Mouse (Mus musculus) MEL (cell line): Measurements from ENCODE around the gene Zfp963. TPM values are rescaled to one million over a fixed set of nuclear protein-coding genes. Genes with fewer than 3 reads are reported as not detected.

ENCODE experiments used
- DNase-seq: peaks from one replicate; pipeline ENCODE4 v3.0.0; 2011; ENCODE audit warnings: low read depth, low spot score
- H3K27ac ChIP-seq: 2 replicates; pipeline ENCODE4 v1.5.1; 2012; ENCODE audit warnings: low read depth, mild to moderate bottlenecking, control low read depth, low read length, moderate library complexity; ENCODE audit not compliant: control insufficient read depth
- H3K27me3 ChIP-seq, 2 experiments: fragments of 150-350 bp in 1 of 2; sonication (generic) in 1 of 2; 2 replicates each; pipeline ENCODE4 v1.6.1; 2012; ENCODE audit warnings: low read length in 2 of 2, mild to moderate bottlenecking in 2 of 2, improper control_type of control experiment in 1 of 2, moderate library complexity in 1 of 2; ENCODE audit not compliant: insufficient read depth in 2 of 2, control insufficient read depth in 1 of 2
- H3K36me3 ChIP-seq, 2 experiments: 2 replicates each; pipeline ENCODE4 v1.6.1; 2012 to 2014; ENCODE audit warnings: low read length in 2 of 2, improper control_type of control experiment in 1 of 2, inconsistent platforms in 1 of 2, mild to moderate bottlenecking in 1 of 2; ENCODE audit not compliant: insufficient read depth in 2 of 2, control insufficient read depth in 1 of 2
- H3K4me1 ChIP-seq, 2 experiments: fragments of 150-350 bp in 1 of 2; sonication (generic) in 1 of 2; 2 replicates each; pipeline ENCODE4 v1.6.1; 2012; ENCODE audit warnings: low read length in 2 of 2, improper control_type of control experiment in 1 of 2, mild to moderate bottlenecking in 1 of 2; ENCODE audit not compliant: insufficient read depth in 2 of 2, control insufficient read depth in 1 of 2
- H3K4me3 ChIP-seq, 2 experiments: fragments of 150-350 bp in 1 of 2; sonication (generic) in 1 of 2; 2 replicates each; pipeline ENCODE4 v1.5.1; 2012; ENCODE audit warnings: low read depth in 2 of 2, low read length in 2 of 2, mild to moderate bottlenecking in 2 of 2, moderate library complexity in 2 of 2, control low read depth in 1 of 2, improper control_type of control experiment in 1 of 2; ENCODE audit not compliant: control insufficient read depth in 1 of 2, insufficient read depth in 1 of 2
- H3K79me2 ChIP-seq: 2 replicates; pipeline ENCODE4 v1.6.1; 2012; ENCODE audit warnings: mild to moderate bottlenecking, low read length, moderate library complexity; ENCODE audit not compliant: control insufficient read depth, poor library complexity, insufficient read depth
- H3K9ac ChIP-seq: 2 replicates; pipeline ENCODE4 v1.6.1; 2012; ENCODE audit warnings: low read depth, mild to moderate bottlenecking, control low read depth, low read length, moderate library complexity; ENCODE audit not compliant: control insufficient read depth, poor library complexity, severe bottlenecking
- H3K9me3 ChIP-seq: fragments of 150-350 bp; sonication (generic); replicated peaks from 2 replicates; pipeline ENCODE4 v1.6.1; 2012; ENCODE audit warnings: mild to moderate bottlenecking, low read length, improper control_type of control experiment, moderate library complexity; ENCODE audit not compliant: insufficient read depth
- CHD2 ChIP-seq: IDR thresholded peaks from 2 replicates; pipeline ENCODE4 v1.6.1; 2011; ENCODE audit warnings: low read length, improper control_type of control experiment
- CTCF ChIP-seq, 3 experiments: IDR thresholded peaks in 2 of 3; conservative IDR thresholded peaks in 1 of 3; 2 replicates each; pipeline ENCODE4 v1.5.1; 2011 to 2012; ENCODE audit warnings: low read length in 3 of 3, low read depth in 2 of 3, mild to moderate bottlenecking in 2 of 3, improper control_type of control experiment in 1 of 3, inconsistent platforms in 1 of 3, mixed read lengths in 1 of 3, moderate library complexity in 1 of 3; ENCODE audit not compliant: control insufficient read depth in 1 of 3, insufficient read depth in 1 of 3, poor library complexity in 1 of 3, severe bottlenecking in 1 of 3
- E2F4 ChIP-seq: IDR thresholded peaks from 2 replicates; pipeline ENCODE4 v1.6.1; 2011; ENCODE audit warnings: low read depth, low read length, improper control_type of control experiment, borderline replicate concordance
- ELF1 ChIP-seq: IDR thresholded peaks from 2 replicates; pipeline ENCODE4 v1.6.1; 2014; ENCODE audit warnings: low read depth, mild to moderate bottlenecking, inconsistent platforms, low read length, improper control_type of control experiment, moderate library complexity
- EP300 ChIP-seq, 2 experiments: IDR thresholded peaks; 2 replicates each; pipeline ENCODE4 v1.6.1; 2011; ENCODE audit warnings: improper control_type of control experiment in 2 of 2, low read length in 2 of 2, low read depth in 1 of 2, mild to moderate bottlenecking in 1 of 2
- ETS1 ChIP-seq: IDR thresholded peaks from 2 replicates; pipeline ENCODE4 v1.6.1; 2012; ENCODE audit warnings: low read depth, mild to moderate bottlenecking, inconsistent platforms, low read length, improper control_type of control experiment, moderate library complexity
- GATA1 ChIP-seq: IDR thresholded peaks from 2 replicates; pipeline ENCODE4 v1.6.1; 2011; ENCODE audit warnings: low read depth, low read length, improper control_type of control experiment
- HCFC1 ChIP-seq: IDR thresholded peaks from 2 replicates; pipeline ENCODE4 v1.6.1; 2012; ENCODE audit warnings: low read depth, mild to moderate bottlenecking, inconsistent platforms, low read length, improper control_type of control experiment, moderate library complexity
- KAT2A ChIP-seq: conservative IDR thresholded peaks from 2 replicates; pipeline ENCODE4 v1.6.1; 2012; ENCODE audit warnings: low read depth, low read length, improper control_type of control experiment, inconsistent platforms
- MAFK ChIP-seq: IDR thresholded peaks from 2 replicates; pipeline ENCODE4 v1.6.1; 2011; ENCODE audit warnings: low read depth, mild to moderate bottlenecking, low read length, improper control_type of control experiment, borderline replicate concordance
- MAZ ChIP-seq: IDR thresholded peaks from 2 replicates; pipeline ENCODE4 v1.6.1; 2012; ENCODE audit warnings: low read depth, mild to moderate bottlenecking, inconsistent platforms, low read length, improper control_type of control experiment
- MEF2A ChIP-seq: IDR thresholded peaks from 2 replicates; pipeline ENCODE4 v1.6.1; 2014; ENCODE audit warnings: low read depth, mild to moderate bottlenecking, inconsistent platforms, low read length, improper control_type of control experiment; ENCODE audit not compliant: poor library complexity, insufficient replicate concordance, severe bottlenecking; ENCODE audit errors: extremely low read depth
- MXI1 ChIP-seq: IDR thresholded peaks from 2 replicates; pipeline ENCODE4 v1.6.1; 2011; ENCODE audit warnings: mild to moderate bottlenecking, low read depth, low read length, improper control_type of control experiment
- MYB ChIP-seq: IDR thresholded peaks from 2 replicates; pipeline ENCODE4 v1.6.1; 2011; ENCODE audit warnings: mild to moderate bottlenecking, low read depth, low read length, improper control_type of control experiment
- MYC ChIP-seq: IDR thresholded peaks from 2 replicates; pipeline ENCODE4 v1.6.1; 2011; ENCODE audit warnings: low read depth, mild to moderate bottlenecking, low read length, improper control_type of control experiment, moderate library complexity
- NELFE ChIP-seq: IDR thresholded peaks from 2 replicates; pipeline ENCODE4 v1.6.1; 2011; ENCODE audit warnings: low read depth, low read length, improper control_type of control experiment
- NRF1 ChIP-seq: IDR thresholded peaks from 2 replicates; pipeline ENCODE4 v1.6.1; 2014; ENCODE audit warnings: low read depth, mild to moderate bottlenecking, inconsistent platforms, low read length, improper control_type of control experiment, moderate library complexity; ENCODE audit not compliant: poor library complexity, insufficient read depth, severe bottlenecking
- POLR2A ChIP-seq, 2 experiments: IDR thresholded peaks; 2 replicates each; pipeline ENCODE4 v1.6.1; 2011 to 2012; ENCODE audit warnings: low read length in 2 of 2, mild to moderate bottlenecking in 2 of 2, control low read depth in 1 of 2, improper control_type of control experiment in 1 of 2, low read depth in 1 of 2, moderate library complexity in 1 of 2; ENCODE audit not compliant: control insufficient read depth in 1 of 2, insufficient read depth in 1 of 2, poor library complexity in 1 of 2
- POLR2AphosphoS2 ChIP-seq: IDR thresholded peaks from 2 replicates; pipeline ENCODE4 v1.6.1; 2011; ENCODE audit warnings: low read length, improper control_type of control experiment
- POLR2AphosphoS5 ChIP-seq: IDR thresholded peaks from 2 replicates; pipeline ENCODE4 v1.6.1; 2012; ENCODE audit warnings: low read depth, borderline replicate concordance, mild to moderate bottlenecking, inconsistent platforms, low read length, moderate library complexity, mixed read lengths
- RAD21 ChIP-seq: IDR thresholded peaks from 2 replicates; pipeline ENCODE4 v1.6.1; 2011; ENCODE audit warnings: mild to moderate bottlenecking, low read depth, low read length, improper control_type of control experiment
- RCOR1 ChIP-seq: IDR thresholded peaks from 2 replicates; pipeline ENCODE4 v1.6.1; 2012; ENCODE audit warnings: low read depth, mild to moderate bottlenecking, inconsistent platforms, low read length, improper control_type of control experiment
- SIN3A ChIP-seq: IDR thresholded peaks from 2 replicates; pipeline ENCODE4 v1.6.1; 2012; ENCODE audit warnings: low read length, improper control_type of control experiment, inconsistent platforms
- SMC3 ChIP-seq: IDR thresholded peaks from 2 replicates; pipeline ENCODE4 v1.6.1; 2011; ENCODE audit warnings: low read depth, low read length, improper control_type of control experiment
- TAL1 ChIP-seq: IDR thresholded peaks from 2 replicates; pipeline ENCODE4 v1.6.1; 2012; ENCODE audit warnings: mild to moderate bottlenecking, inconsistent platforms, low read length, moderate library complexity, mixed read lengths
- TBP ChIP-seq: IDR thresholded peaks from 2 replicates; pipeline ENCODE4 v1.8.0; 2011; ENCODE audit warnings: low read depth, low read length, improper control_type of control experiment
- TCF12 ChIP-seq: IDR thresholded peaks from 2 replicates; pipeline ENCODE4 v1.6.1; 2014; ENCODE audit warnings: low read depth, mild to moderate bottlenecking, inconsistent platforms, low read length, improper control_type of control experiment, moderate library complexity
- UBTF ChIP-seq: IDR thresholded peaks from 2 replicates; pipeline ENCODE4 v1.6.1; 2012; ENCODE audit warnings: low read depth, mild to moderate bottlenecking, inconsistent platforms, low read length, improper control_type of control experiment, moderate library complexity, borderline replicate concordance; ENCODE audit not compliant: insufficient read depth
- USF2 ChIP-seq, 2 experiments: IDR thresholded peaks; 2 replicates each; pipeline ENCODE4 v1.6.1; 2011 to 2012; ENCODE audit warnings: improper control_type of control experiment in 2 of 2, low read length in 2 of 2, borderline replicate concordance in 1 of 2, inconsistent platforms in 1 of 2, low read depth in 1 of 2, mild to moderate bottlenecking in 1 of 2; ENCODE audit not compliant: insufficient read depth in 1 of 2
- ZC3H11A ChIP-seq: IDR thresholded peaks from 2 replicates; pipeline ENCODE4 v1.6.1; 2012; ENCODE audit warnings: low read depth, mild to moderate bottlenecking, inconsistent platforms, low read length, improper control_type of control experiment
- ZKSCAN1 ChIP-seq: IDR thresholded peaks from 2 replicates; pipeline ENCODE4 v1.6.1; 2012; ENCODE audit warnings: low read depth, mild to moderate bottlenecking, inconsistent platforms, low read length, improper control_type of control experiment, moderate library complexity
- ZMIZ1 ChIP-seq: IDR thresholded peaks from 2 replicates; pipeline ENCODE4 v1.6.1; 2012; ENCODE audit warnings: low read depth, mild to moderate bottlenecking, inconsistent platforms, low read length, improper control_type of control experiment, moderate library complexity
- ZNF384 ChIP-seq: IDR thresholded peaks from 2 replicates; pipeline ENCODE4 v1.6.1; 2012; ENCODE audit warnings: low read depth, mild to moderate bottlenecking, inconsistent platforms, low read length, improper control_type of control experiment
- polyA plus RNA-seq, 2 experiments: library from polyadenylated mRNA; stranded (reverse) in 1 of 2; unstranded in 1 of 2; fragments of >175 nt in 1 of 2; fragments of >200 nt in 1 of 2; gene quantifications; 2 replicates each; pipeline versions ENCODE4 v1.2.1 to v1.2.4; 2012; ENCODE audit warnings: low replicate concordance in 2 of 2, low read depth in 1 of 2; ENCODE audit not compliant: insufficient read length in 2 of 2, insufficient read depth in 1 of 2, missing spikeins in 1 of 2
- total RNA-seq: library from RNA; depleted of rRNA; stranded (reverse); fragments of 300-350 nt; gene quantifications from 2 replicates; pipeline ENCODE4 v1.2.3, GENCODE M21; 2012

The Zfp963 gene
- total and polyA plus RNA-seq, 3 experiments, result 0.65 to 0.95 TPM; not detected in 1

DNA sequence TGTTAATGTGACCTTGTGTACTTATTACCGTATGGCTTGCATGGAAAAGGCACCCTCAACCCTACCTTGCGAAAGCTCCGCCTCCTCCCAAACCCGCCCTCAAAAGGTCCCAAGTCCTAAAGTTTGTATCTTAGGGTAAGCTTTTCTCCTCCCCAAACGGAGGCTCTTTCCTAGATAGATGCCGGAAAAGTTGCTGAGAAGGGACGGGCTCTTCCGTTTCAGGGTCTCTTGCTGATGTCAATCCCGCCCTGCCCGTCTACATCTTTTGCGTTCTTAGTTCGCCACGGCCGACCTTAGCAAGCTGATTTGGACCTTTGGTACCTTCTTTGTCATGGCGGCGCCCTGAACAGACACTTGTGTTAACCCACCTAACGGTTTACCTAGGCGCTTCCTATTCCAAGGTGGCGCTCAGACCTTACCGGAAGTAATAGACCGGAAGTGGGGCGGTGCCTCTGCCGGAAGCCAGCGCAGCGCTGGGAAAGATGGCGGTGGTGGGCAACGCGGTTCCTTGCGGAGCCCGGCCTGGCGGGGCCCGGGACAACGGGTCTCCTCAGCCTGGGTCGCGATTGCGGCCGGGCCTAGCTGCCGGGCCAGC, 41.1 kb upstream of the Zfp963 start, which contains the start of the genes Atp13a1 and Zfp866 (continued):
- TF ChIP-seq ELF1, result peak; percentile 93
- no peak for TF ChIP-seq SMC3
- TF ChIP-seq MXI1, result peak; percentile 62
- peak; percentile 90 for TF ChIP-seq ZMIZ1
- peak; percentile 80 for TF ChIP-seq TCF12
- peak; percentile 35; the same call in 1 of the 2 replicates for TF ChIP-seq MAZ
- no peak; the same call in 1 of the 2 replicates for TF ChIP-seq MYC
- TF ChIP-seq USF2 (IDR thresholded peaks at IDR 0.05; ENCODE audit: borderline replicate concordance in 1 of 2, insufficient read depth in 1 of 2, low read depth in 1 of 2, low read length in 2 of 2), result no peak
- no peak for TF ChIP-seq RCOR1
- no peak for TF ChIP-seq RAD21
- peak; percentile 87 for TF ChIP-seq SIN3A

GRCm38 (mm10) chr8:69790364-69790763, 40.6 kb upstream of the Zfp963 start:
- Histone ChIP-seq H3K36me3 (peaks cover 0 to 14% of the 10 kb centered on the region in 2 experiments; a peak in 3 of 4 replicates), H3K79me2 (peaks cover 31% of the 10 kb centered on the region), H3K4me1 (peaks cover 4 to 15% of the 10 kb centered on the region in 2 experiments), H3K9me3 (no peaks in the 10 kb centered on the region), H3K27ac (peak overlapping the region; percentile 90), H3K27me3 (no peaks in the 10 kb centered on the region), H3K9ac (peak overlapping the region; percentile 93), H3K4me3 (peak overlapping the region; percentile 67 to 73)
- TF ChIP-seq MAFK, result no peak
- TF ChIP-seq RAD21, result no peak
- peak; percentile 81; the same call in 1 of the 2 replicates for TF ChIP-seq E2F4
- no peak for TF ChIP-seq SMC3
- peak; percentile 75 for TF ChIP-seq ZNF384
- TF ChIP-seq MEF2A, result no peak
- no peak for TF ChIP-seq POLR2A (IDR thresholded peaks at IDR 0.05; ENCODE audit: control insufficient read depth in 1 of 2, insufficient read depth in 1 of 2, low read depth in 1 of 2, low read length in 2 of 2, poor library complexity in 1 of 2)
- TF ChIP-seq MYC, result peak; percentile 59; the same call in 1 of the 2 replicates
- no peak for TF ChIP-seq MAZ
- TF ChIP-seq CTCF (IDR thresholded peaks at IDR 0.05 in 2 of 3, conservative IDR thresholded peaks at IDR 0.05 in 1 of 3; ENCODE audit: control insufficient read depth in 1 of 3, insufficient read depth in 1 of 3, low read depth in 2 of 3, low read length in 3 of 3, poor library complexity in 1 of 3, severe bottlenecking in 1 of 3), result no peak
- TF ChIP-seq KAT2A, result no peak
- TF ChIP-seq POLR2AphosphoS2, result no peak
- TF ChIP-seq USF2 (IDR thresholded peaks at IDR 0.05; ENCODE audit: borderline replicate concordance in 1 of 2, insufficient read depth in 1 of 2, low read depth in 1 of 2, low read length in 2 of 2), result no peak
- TF ChIP-seq ETS1, result no peak
- no peak for TF ChIP-seq NELFE
- TF ChIP-seq UBTF, result no peak
- TF ChIP-seq MXI1, result no peak
- TF ChIP-seq EP300 (IDR thresholded peaks at IDR 0.05; ENCODE audit: low read depth in 1 of 2, low read length in 2 of 2), result 0 out of 4 replicates have a peak, but pooled peaks of 1 of the 2 experiments have one; percentile 13
- no peak for TF ChIP-seq TBP
- TF ChIP-seq GATA1, result no peak
- TF ChIP-seq HCFC1, result no peak
- TF ChIP-seq NRF1, result peak; percentile 57
- TF ChIP-seq MYB, result no peak
- no peak for TF ChIP-seq ZC3H11A
- no peak for TF ChIP-seq TAL1
- TF ChIP-seq ZMIZ1, result no peak
- TF ChIP-seq RCOR1, result no peak
- no peak for TF ChIP-seq POLR2AphosphoS5
- no peak for TF ChIP-seq ZKSCAN1
- no peak for TF ChIP-seq CHD2
- DNase-seq, result no peak
